Mouse (Mus musculus) c-Kit-positive CD71-positive TER-119-negative erythroid progenitor cells, embryonic 14.5 days (primary cell): ENCODE results near the gene Fam83g.

Experiments
- DNase-seq: peaks from one replicate; pipeline ENCODE4 v3.0.0-alpha.2; 2013; ENCODE audit warnings: low read depth

Gene Fam83g

DNA sequence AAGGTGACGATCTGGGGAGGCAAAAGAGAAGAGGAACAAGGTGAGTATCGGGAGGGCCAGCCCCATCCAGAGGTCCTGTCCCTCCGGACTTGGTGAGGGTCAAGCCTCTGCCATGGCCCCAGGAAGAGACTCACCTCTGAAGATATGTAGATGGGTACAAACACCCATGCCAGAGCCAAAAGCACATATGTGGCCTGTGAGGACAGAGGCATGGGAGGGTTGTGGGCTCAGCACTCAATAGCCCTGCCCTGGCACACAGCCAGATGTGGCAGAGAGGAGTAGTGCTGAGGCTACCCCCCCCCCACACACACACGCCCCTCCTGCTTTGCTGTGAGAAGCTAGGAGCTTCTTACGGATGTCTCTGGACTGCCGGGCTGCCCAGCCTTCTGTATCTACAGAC lies 31.2 kb downstream of the Fam83g start:
- DNase-seq, result no peak

GRCm38 (mm10) chr11:61717990-61718389 lies 34.1 kb downstream of the Fam83g start:
- DNase-seq, result no peak

GRCm38 (mm10) chr11:61719387-61719786 lies 35.5 kb downstream of the Fam83g start:
- DNase-seq, result no peak

DNA sequence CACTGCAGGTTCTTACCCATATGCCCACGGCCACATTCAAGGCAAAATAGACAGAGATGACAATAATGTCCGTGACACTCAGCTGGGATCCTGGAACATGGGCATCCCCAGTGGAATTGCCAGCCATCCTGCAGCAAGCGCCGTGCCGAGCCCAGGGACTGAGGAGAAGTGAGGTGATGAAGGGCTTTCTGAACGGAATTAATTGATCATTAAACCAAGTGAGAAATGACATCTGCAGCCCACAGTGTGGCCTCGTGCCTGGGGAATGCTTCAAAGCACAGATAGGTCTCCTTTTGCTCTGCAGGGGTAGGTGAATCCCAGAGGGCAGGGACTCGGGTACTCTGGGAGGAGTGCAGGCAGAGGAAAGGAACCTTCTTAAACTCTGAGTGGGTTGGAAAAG lies 35.9 kb downstream of the Fam83g start:
- DNase-seq, result no peak

DNA sequence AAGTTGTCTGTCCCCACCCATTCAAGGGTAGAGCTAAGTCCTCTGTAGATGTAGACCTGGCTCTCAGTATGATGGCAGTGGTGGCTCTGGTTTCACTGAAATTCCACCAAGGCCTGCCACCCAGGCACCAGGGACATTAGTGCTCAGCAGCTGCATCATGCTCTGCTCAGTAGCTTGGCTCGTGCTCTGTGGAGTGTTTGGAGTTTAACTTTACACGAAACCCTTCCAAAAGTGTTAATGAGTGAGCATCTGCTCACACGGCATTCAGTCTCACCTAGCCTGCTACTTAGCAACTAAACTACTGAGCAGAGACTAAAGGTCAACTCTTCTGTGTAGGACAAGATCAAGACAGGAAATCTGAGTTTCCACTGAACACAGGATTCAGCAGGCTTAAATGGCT lies 36.7 kb downstream of the Fam83g start, which contains the start of gene Slc5a10:
Gene Slc5a10, minus strand, starts transcription at position 191 of the 400 bp plus-strand sequence.
- no peak for DNase-seq

DNA sequence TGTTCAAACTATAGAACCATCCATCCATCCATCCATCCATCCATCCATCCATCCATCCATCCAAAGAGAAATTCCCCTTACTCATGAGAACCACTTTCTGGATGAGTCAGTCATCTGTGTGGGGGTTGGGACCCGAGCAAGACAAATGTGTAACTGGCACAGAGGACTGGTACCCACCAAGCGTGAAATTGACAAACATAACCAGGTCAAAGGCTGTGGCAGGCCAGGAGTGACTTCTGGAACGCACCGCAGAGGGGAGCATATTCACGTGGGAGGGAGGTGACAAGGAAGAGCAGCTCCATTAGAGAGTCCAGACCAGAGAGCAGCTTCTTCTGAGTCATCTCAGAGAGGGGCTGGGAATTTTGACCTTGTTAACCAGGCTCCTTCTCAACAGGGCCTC lies 38.2 kb downstream of the Fam83g start:
- no peak for DNase-seq

GRCm38 (mm10) chr11:61728037-61728436 lies 44.1 kb downstream of the Fam83g start:
- no peak for DNase-seq

DNA sequence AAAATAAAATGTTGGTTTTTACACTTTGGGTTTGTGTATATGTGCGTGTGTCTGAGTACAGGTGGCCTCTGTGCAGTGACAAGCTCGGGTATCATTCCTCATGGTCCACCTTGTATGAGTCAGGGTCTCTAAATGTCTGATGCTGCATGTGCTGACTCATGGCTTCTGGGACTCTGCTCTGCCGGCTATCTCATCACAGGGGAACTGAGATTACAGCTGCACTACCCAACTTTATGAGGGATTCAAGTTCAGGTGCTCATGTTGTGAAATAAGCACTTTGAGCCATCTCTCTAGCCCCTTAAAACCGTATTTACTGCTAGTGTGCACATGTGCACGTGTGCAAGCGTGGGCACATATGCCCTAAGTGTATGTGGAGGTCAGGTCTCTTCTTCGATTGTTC lies 48.8 kb downstream of the Fam83g start:
- no peak for DNase-seq

GRCm38 (mm10) chr11:61737290-61737689 lies 53.4 kb downstream of the Fam83g start:
- no peak for DNase-seq

GRCm38 (mm10) chr11:61740500-61740899 lies 56.6 kb downstream of the Fam83g start:
- DNase-seq, result no peak

GRCm38 (mm10) chr11:61743768-61744167 lies 59.9 kb downstream of the Fam83g start:
- DNase-seq, result no peak

- DNase-seq, result no peak
These were observed 60.6 kb downstream of the Fam83g start for GRCm38 (mm10) chr11:61744460-61744859.

DNA sequence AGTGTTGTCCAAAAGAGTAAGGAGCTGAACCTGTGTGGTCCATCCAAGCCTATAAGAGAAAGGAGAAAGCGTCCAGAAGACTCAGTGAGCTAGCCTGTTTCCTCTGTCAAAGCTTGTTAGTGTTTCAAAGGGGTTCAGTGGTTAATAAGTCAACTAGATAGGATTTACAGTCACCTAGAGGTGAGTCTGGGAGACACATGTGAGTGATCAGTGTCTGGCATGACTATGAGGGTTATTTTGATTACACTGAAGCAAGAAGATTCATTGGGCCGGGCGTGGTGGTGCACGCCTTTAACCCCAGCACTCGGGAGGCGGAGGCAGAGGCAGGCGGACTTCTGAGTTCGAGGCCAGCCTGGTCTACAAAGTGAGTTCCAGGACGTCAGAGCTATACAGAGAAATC lies 61.9 kb downstream of the Fam83g start:
- no peak for DNase-seq

- DNase-seq, result no peak
These were observed 63.3 kb downstream of the Fam83g start for GRCm38 (mm10) chr11:61747161-61747560.

DNA sequence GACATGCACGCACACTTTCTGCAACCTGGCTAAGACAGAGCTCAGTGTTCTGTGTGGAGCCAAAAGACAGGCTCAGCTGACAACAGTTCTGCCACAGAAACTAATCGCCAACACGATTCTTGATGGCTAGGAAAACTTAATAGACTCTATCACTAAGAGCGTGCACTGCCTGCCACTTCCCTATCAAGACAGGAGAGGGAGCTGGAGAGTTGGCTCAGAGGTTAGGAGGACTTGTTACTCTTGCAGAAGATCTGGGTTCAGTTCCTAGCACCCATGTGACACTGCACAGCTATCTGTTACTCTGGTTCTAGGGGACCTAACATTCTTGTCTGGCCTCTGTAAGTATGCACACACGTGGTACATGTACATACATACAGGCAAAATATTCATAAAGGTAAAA lies 67.7 kb downstream of the Fam83g start:
- no peak for DNase-seq

DNA sequence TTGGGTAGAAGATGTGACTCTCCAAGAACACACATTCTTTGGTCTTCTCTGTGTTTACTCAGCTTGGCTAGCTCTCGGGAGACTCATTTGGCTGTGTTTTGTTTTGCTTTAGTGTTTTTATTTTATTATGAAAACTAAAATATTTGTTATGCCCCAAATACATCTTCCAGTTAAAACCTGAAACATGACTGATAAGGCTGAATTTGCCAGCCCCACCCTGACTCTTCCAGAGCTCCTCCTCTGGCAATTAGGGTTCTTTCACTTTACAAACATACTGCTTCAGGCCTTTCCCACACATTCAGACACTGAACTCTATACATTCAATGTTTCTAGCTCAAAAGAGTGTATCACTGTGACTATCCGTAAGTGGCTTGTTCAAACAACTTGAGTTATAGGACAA lies 73.3 kb downstream of the Fam83g start:
- DNase-seq, result no peak
